Mouse (Mus musculus): ENCODE measurements at regions not wholly inside any gene's neighbourhood (a gene's known extent, or its start where the extent isn't known, plus 50 kb on each side); places are given as distances from the start of the nearest gene placed in this dataset.

DNA sequence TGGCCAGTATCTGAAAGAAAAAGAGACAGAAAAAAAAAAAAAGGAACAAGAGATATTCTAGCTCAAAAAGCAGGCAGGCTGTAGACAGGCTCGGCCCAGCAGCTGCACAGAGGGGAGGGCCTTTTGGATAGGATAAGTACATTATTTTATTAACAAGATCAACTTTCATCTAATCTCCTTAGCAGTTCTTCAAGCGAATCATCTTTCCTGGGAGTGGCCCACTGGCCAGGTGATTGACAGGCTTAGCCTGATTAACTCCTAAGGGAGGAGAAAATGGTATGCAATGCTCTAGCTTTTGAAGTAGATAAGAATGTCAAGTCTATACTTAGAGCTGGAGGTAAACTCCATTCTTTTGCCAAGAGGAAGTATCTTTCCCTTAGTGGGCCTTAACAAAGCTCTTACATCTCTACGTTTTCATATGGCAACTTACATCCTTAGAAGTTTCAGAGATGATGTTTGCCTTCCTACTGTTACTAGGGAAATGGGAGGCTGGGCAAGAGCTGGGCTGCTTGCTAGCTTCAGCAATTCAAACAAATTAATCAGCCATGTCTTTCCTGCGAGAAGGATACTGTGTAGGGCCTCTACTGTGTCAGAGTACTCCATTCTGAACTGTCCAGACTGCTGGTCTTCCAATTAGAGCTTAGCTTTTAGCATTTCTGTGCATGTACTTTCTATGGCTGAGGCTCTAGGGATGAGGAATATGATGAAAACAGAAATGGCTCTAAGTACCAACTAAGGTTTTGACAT lies 92.2 kb upstream of the Usp38 start:
- DNase-seq (ENCODE audit: extremely low read depth) = no peak
- TF ChIP-seq MXI1 (IDR thresholded peaks at IDR 0.05; ENCODE audit: low read depth, low read length) (no peak), RCOR1 (conservative IDR thresholded peaks at IDR 0.05; ENCODE audit: low read depth, low read length) (no peak), ZKSCAN1 (IDR thresholded peaks at IDR 0.05; ENCODE audit: borderline replicate concordance, low read depth, low read length) (no peak), GABPA (IDR thresholded peaks at IDR 0.05; ENCODE audit: insufficient replicate concordance, low read depth, low read length) (no peak), MEF2A (IDR thresholded peaks at IDR 0.05; ENCODE audit: borderline replicate concordance, low read depth, low read length) (no peak), ELF1 (IDR thresholded peaks at IDR 0.05; ENCODE audit: low read depth, low read length) (no peak), MAX (IDR thresholded peaks at IDR 0.05; ENCODE audit: low read length) (no peak), KAT2A (IDR thresholded peaks at IDR 0.05; ENCODE audit: insufficient replicate concordance, low read length) (no peak), USF1 (IDR thresholded peaks at IDR 0.05; ENCODE audit: low read depth, low read length) (no peak), TCF12 (IDR thresholded peaks at IDR 0.05; ENCODE audit: low read depth, low read length) (no peak), BHLHE40 (IDR thresholded peaks at IDR 0.05; ENCODE audit: low read depth, low read length) (no peak), SIN3A (IDR thresholded peaks at IDR 0.05; ENCODE audit: low read length) (no peak), MYC (IDR thresholded peaks at IDR 0.05; ENCODE audit: low read depth, low read length) (no peak), ZC3H11A (IDR thresholded peaks at IDR 0.05; ENCODE audit: low read depth, low read length) (no peak), ZMIZ1 (IDR thresholded peaks at IDR 0.05; ENCODE audit: low read depth, low read length) (no peak), NRF1 (IDR thresholded peaks at IDR 0.05; ENCODE audit: low read depth, low read length) (no peak), POLR2A (IDR thresholded peaks at IDR 0.05; ENCODE audit: low read depth, low read length) (no peak), EP300 (IDR thresholded peaks at IDR 0.05; ENCODE audit: low read length) (no peak), E2F4 (IDR thresholded peaks at IDR 0.05; ENCODE audit: insufficient replicate concordance, low read depth, low read length) (no peak), NELFE (IDR thresholded peaks at IDR 0.05; ENCODE audit: low read depth, low read length) (no peak)
- dilution Hi-C loops (cut with MboI; ENCODE audit: extremely low pct_ligation_motif_present, extremely low pct_unique_long_range_greater_than_20kb, low sequenced_read_pairs) = no loop called here
- Histone ChIP-seq H3K36me3 (replicated peaks in 1 of 2; ENCODE audit: control insufficient read depth in 1 of 2, insufficient read depth in 1 of 2, low read length in 1 of 2) (no peaks in the 10 kb centered on the region), H3K4me2 (ENCODE audit: insufficient read depth, low read depth, poor library complexity, severe bottlenecking) (no peak overlapping the region), H3K4me1 (ENCODE audit: control insufficient read depth in 1 of 2, insufficient read depth in 2 of 2) (no peaks in the 10 kb centered on the region), H3K27me3 (replicated peaks) (no peaks in the 10 kb centered on the region), H3K4me3 (replicated peaks in 1 of 3; ENCODE audit: low read depth in 2 of 3, low read length in 2 of 3, poor library complexity in 1 of 3) (no peak overlapping the region), H3K9me3 (replicated peaks; ENCODE audit: low read length) (no peaks in the 10 kb centered on the region), H3K27ac (ENCODE audit: insufficient read depth, low read depth) (no peak overlapping the region), H3K9ac (ENCODE audit: insufficient read depth, low read depth) (no peak overlapping the region), H3K79me2 (replicated peaks; ENCODE audit: control insufficient read depth, extremely low read depth, insufficient read depth, poor library complexity, severe bottlenecking) (no peaks in the 10 kb centered on the region)
- in situ Hi-C loops (cut with MboI; ENCODE audit: low pct_ligation_motif_present, low pct_unique_long_range_greater_than_20kb, low sequenced_read_pairs) = no loop called here

DNA sequence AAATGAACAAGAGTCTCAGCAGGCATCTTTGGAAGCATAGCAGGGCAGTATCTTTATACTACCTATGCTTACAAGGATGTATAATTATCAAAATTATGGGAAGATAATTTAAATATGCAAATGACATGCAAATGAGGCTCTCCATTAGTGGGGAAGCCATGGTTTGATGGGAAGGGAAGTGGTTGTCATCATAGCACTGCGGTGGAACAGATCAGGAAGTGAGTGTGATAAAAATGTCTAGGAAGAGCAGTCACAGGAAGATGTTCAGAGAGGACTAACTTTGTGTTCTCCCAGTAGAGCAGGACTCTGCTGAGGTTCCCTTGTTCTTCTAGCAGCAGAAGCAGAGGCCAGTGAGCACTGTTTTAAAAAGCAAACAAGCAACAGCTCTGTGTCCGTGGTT lies 84.2 kb upstream of the Usp38 start:
- dilution Hi-C loops (cut with MboI; ENCODE audit: extremely low pct_ligation_motif_present, extremely low pct_unique_long_range_greater_than_20kb, low sequenced_read_pairs) = no loop called here

More for the DNA sequence above, 84.2 kb upstream of the Usp38 start:
- no peak overlapping the region for H3K4me2 ChIP-seq (ENCODE audit: insufficient read depth, low read depth, poor library complexity, severe bottlenecking)
- no peaks in the 10 kb centered on the region for H3K27me3 ChIP-seq (replicated peaks)
- no peak overlapping the region for H3K9ac ChIP-seq (ENCODE audit: insufficient read depth, low read depth)
- H3K27ac ChIP-seq (ENCODE audit: insufficient read depth, low read depth) = no peak overlapping the region
- DNase-seq (ENCODE audit: extremely low read depth) = no peak
- peaks cover 4 to 9% of the 10 kb centered on the region in 2 experiments; a peak in 3 of 4 replicates for H3K4me1 ChIP-seq (ENCODE audit: control insufficient read depth in 1 of 2, insufficient read depth in 2 of 2)
- TF ChIP-seq NRF1 (IDR thresholded peaks at IDR 0.05; ENCODE audit: low read depth, low read length) = no peak
- no peak for TF ChIP-seq SIN3A (IDR thresholded peaks at IDR 0.05; ENCODE audit: low read length)
- TF ChIP-seq JUND (conservative IDR thresholded peaks at IDR 0.05; ENCODE audit: low read depth, low read length) = no peak
- TF ChIP-seq MXI1 (IDR thresholded peaks at IDR 0.05; ENCODE audit: low read depth, low read length) = no peak
- no peak for TF ChIP-seq MYC (IDR thresholded peaks at IDR 0.05; ENCODE audit: low read depth, low read length)
- no peak for TF ChIP-seq MAFK (IDR thresholded peaks at IDR 0.05; ENCODE audit: insufficient replicate concordance, low read length)
- no peak for TF ChIP-seq ETS1 (conservative IDR thresholded peaks at IDR 0.05; ENCODE audit: low read depth, low read length)
- no peak for TF ChIP-seq GABPA (IDR thresholded peaks at IDR 0.05; ENCODE audit: insufficient replicate concordance, low read depth, low read length)
- no peak for TF ChIP-seq KAT2A (IDR thresholded peaks at IDR 0.05; ENCODE audit: insufficient replicate concordance, low read length)
- no peak for TF ChIP-seq RCOR1 (conservative IDR thresholded peaks at IDR 0.05; ENCODE audit: low read depth, low read length)
- TF ChIP-seq UBTF (IDR thresholded peaks at IDR 0.05; ENCODE audit: low read depth, low read length) = no peak
- TF ChIP-seq JUN (IDR thresholded peaks at IDR 0.05; ENCODE audit: insufficient read depth, low read depth, low read length) = no peak
- no peak for TF ChIP-seq E2F4 (IDR thresholded peaks at IDR 0.05; ENCODE audit: insufficient replicate concordance, low read depth, low read length)
- in situ Hi-C loops (cut with MboI; ENCODE audit: low pct_ligation_motif_present, low pct_unique_long_range_greater_than_20kb, low sequenced_read_pairs) = no loop called here
- no peak overlapping the region for H3K4me3 ChIP-seq (replicated peaks in 1 of 3; ENCODE audit: low read depth in 2 of 3, low read length in 2 of 3, poor library complexity in 1 of 3)
- H3K9me3 ChIP-seq (replicated peaks; ENCODE audit: low read length) = no peaks in the 10 kb centered on the region
- no peaks in the 10 kb centered on the region for H3K36me3 ChIP-seq (replicated peaks in 1 of 2; ENCODE audit: control insufficient read depth in 1 of 2, insufficient read depth in 1 of 2, low read length in 1 of 2)
- H3K79me2 ChIP-seq (replicated peaks; ENCODE audit: control insufficient read depth, extremely low read depth, insufficient read depth, poor library complexity, severe bottlenecking) = no peaks in the 10 kb centered on the region
